Mouse (Mus musculus): ENCODE measurements around the gene Gemin6. TPM values are rescaled to one million over a fixed set of nuclear protein-coding genes. Genes with fewer than 3 reads are reported as not detected.
A peak's percentile ranks its signal among the peaks of the same experiment; 100 is the strongest.
"Not testable (repeated sequence)": the region's sequence is repeated elsewhere in the genome, so short reads cannot be mapped to it uniquely, and the experiment has no call there.

Gene Gemin6
- polyA plus RNA-seq, 1 experiment, result 15.3 TPM

GRCm38 (mm10) chr17:80183615-80184014 lies 40.6 kb upstream of the Gemin6 start:
- H3K4me1 ChIP-seq (ENCODE audit: control insufficient read depth, insufficient read depth, low read length), result no peaks in the 10 kb centered on the region
- no peaks in the 10 kb centered on the region for H3K36me3 ChIP-seq (ENCODE audit: control insufficient read depth, insufficient read depth, low read length)
- H3K27ac ChIP-seq (ENCODE audit: control insufficient read depth, insufficient read depth, low read depth, low read length), result no peak overlapping the region
- no peaks in the 10 kb centered on the region for H3K27me3 ChIP-seq (ENCODE audit: control insufficient read depth, insufficient read depth, low read length)
- no peak for TF ChIP-seq CTCF (IDR thresholded peaks at IDR 0.05; ENCODE audit: control insufficient read depth, insufficient read depth, insufficient replicate concordance, low read depth, low read length)
- no peak for TF ChIP-seq POLR2A (IDR thresholded peaks at IDR 0.05; ENCODE audit: control insufficient read depth, low read depth, low read length)
- no peak overlapping the region for H3K4me3 ChIP-seq (ENCODE audit: control insufficient read depth, low read depth, low read length)

GRCm38 (mm10) chr17:80193075-80193474 lies 31.2 kb upstream of the Gemin6 start:
- H3K4me3 ChIP-seq (ENCODE audit: control insufficient read depth, low read depth, low read length), result no peak overlapping the region
- no peaks in the 10 kb centered on the region for H3K36me3 ChIP-seq (ENCODE audit: control insufficient read depth, insufficient read depth, low read length)
- no peak overlapping the region for H3K27ac ChIP-seq (ENCODE audit: control insufficient read depth, insufficient read depth, low read depth, low read length)
- no peak for TF ChIP-seq POLR2A (IDR thresholded peaks at IDR 0.05; ENCODE audit: control insufficient read depth, low read depth, low read length)
- no peak for TF ChIP-seq CTCF (IDR thresholded peaks at IDR 0.05; ENCODE audit: control insufficient read depth, insufficient read depth, insufficient replicate concordance, low read depth, low read length)
- no peaks in the 10 kb centered on the region for H3K4me1 ChIP-seq (ENCODE audit: control insufficient read depth, insufficient read depth, low read length)
- no peaks in the 10 kb centered on the region for H3K27me3 ChIP-seq (ENCODE audit: control insufficient read depth, insufficient read depth, low read length)

GRCm38 (mm10) chr17:80199160-80199778 lies 25.0 kb upstream of the Gemin6 start:
- Histone ChIP-seq H3K4me1 (ENCODE audit: control insufficient read depth, insufficient read depth, low read length) (no peaks in the 10 kb centered on the region), H3K27me3 (ENCODE audit: control insufficient read depth, insufficient read depth, low read length) (no peaks in the 10 kb centered on the region), H3K36me3 (ENCODE audit: control insufficient read depth, insufficient read depth, low read length) (peaks cover 2% of the 10 kb centered on the region), H3K4me3 (ENCODE audit: control insufficient read depth, low read depth, low read length) (no peak overlapping the region), H3K27ac (ENCODE audit: control insufficient read depth, insufficient read depth, low read depth, low read length) (no peak overlapping the region)
- no peak for TF ChIP-seq CTCF (IDR thresholded peaks at IDR 0.05; ENCODE audit: control insufficient read depth, insufficient read depth, insufficient replicate concordance, low read depth, low read length)
- no peak for TF ChIP-seq POLR2A (IDR thresholded peaks at IDR 0.05; ENCODE audit: control insufficient read depth, low read depth, low read length)

- Histone ChIP-seq H3K36me3 (ENCODE audit: control insufficient read depth, insufficient read depth, low read length) (peaks cover 5% of the 10 kb centered on the region), H3K27ac (ENCODE audit: control insufficient read depth, insufficient read depth, low read depth, low read length) (no peak overlapping the region; the same call in 1 of the 2 replicates), H3K27me3 (ENCODE audit: control insufficient read depth, insufficient read depth, low read length) (no peaks in the 10 kb centered on the region), H3K4me3 (ENCODE audit: control insufficient read depth, low read depth, low read length) (peak overlapping the region; percentile 95), H3K4me1 (ENCODE audit: control insufficient read depth, insufficient read depth, low read length) (no peaks in the 10 kb centered on the region)
- TF ChIP-seq POLR2A (IDR thresholded peaks at IDR 0.05; ENCODE audit: control insufficient read depth, low read depth, low read length) (no peak), CTCF (IDR thresholded peaks at IDR 0.05; ENCODE audit: control insufficient read depth, insufficient read depth, insufficient replicate concordance, low read depth, low read length) (no peak)
These were observed 18.6 kb upstream of the Gemin6 start for GRCm38 (mm10) chr17:80205657-80206056.

- Histone ChIP-seq H3K36me3 (ENCODE audit: control insufficient read depth, insufficient read depth, low read length) (peaks cover 5% of the 10 kb centered on the region), H3K4me3 (ENCODE audit: control insufficient read depth, low read depth, low read length) (peak overlapping the region; percentile 95), H3K27ac (ENCODE audit: control insufficient read depth, insufficient read depth, low read depth, low read length) (peak overlapping the region; percentile 99), H3K27me3 (ENCODE audit: control insufficient read depth, insufficient read depth, low read length) (no peaks in the 10 kb centered on the region), H3K4me1 (ENCODE audit: control insufficient read depth, insufficient read depth, low read length) (no peaks in the 10 kb centered on the region)
- TF ChIP-seq CTCF (IDR thresholded peaks at IDR 0.05; ENCODE audit: control insufficient read depth, insufficient read depth, insufficient replicate concordance, low read depth, low read length) (no peak), POLR2A (IDR thresholded peaks at IDR 0.05; ENCODE audit: control insufficient read depth, low read depth, low read length) (no peak)
These were observed 18.0 kb upstream of the Gemin6 start for GRCm38 (mm10) chr17:80206301-80206670.

- Histone ChIP-seq H3K4me1 (ENCODE audit: control insufficient read depth, insufficient read depth, low read length) (no peaks in the 10 kb centered on the region), H3K4me3 (ENCODE audit: control insufficient read depth, low read depth, low read length) (peak within 1 kb of the TSS; percentile 95), H3K27ac (ENCODE audit: control insufficient read depth, insufficient read depth, low read depth, low read length) (peak within 1 kb of the TSS; percentile 99), H3K36me3 (ENCODE audit: control insufficient read depth, insufficient read depth, low read length) (peaks cover 5% of the 10 kb centered on the region), H3K27me3 (ENCODE audit: control insufficient read depth, insufficient read depth, low read length) (no peaks in the 10 kb centered on the region)
- no peak; the same call in 1 of the 2 replicates for TF ChIP-seq CTCF (IDR thresholded peaks at IDR 0.05; ENCODE audit: control insufficient read depth, insufficient read depth, insufficient replicate concordance, low read depth, low read length)
- peak; percentile 100 for TF ChIP-seq POLR2A (IDR thresholded peaks at IDR 0.05; ENCODE audit: control insufficient read depth, low read depth, low read length)
These were observed 17.3 kb upstream of the Gemin6 start, which contains the start of the genes Srsf7 and Ttc39d for GRCm38 (mm10) chr17:80206671-80207581. Gene Srsf7, minus strand, starts transcription at chr17:80207307. Gene Ttc39d, plus strand, starts transcription at chr17:80207460.

GRCm38 (mm10) chr17:80213998-80214397 lies 10.2 kb upstream of the Gemin6 start:
- not testable (repeated sequence) for H3K4me3 ChIP-seq (ENCODE audit: control insufficient read depth, low read depth, low read length); H3K27ac ChIP-seq (ENCODE audit: control insufficient read depth, insufficient read depth, low read depth, low read length); H3K4me1 ChIP-seq (ENCODE audit: control insufficient read depth, insufficient read depth, low read length); H3K36me3 ChIP-seq (ENCODE audit: control insufficient read depth, insufficient read depth, low read length); H3K27me3 ChIP-seq (ENCODE audit: control insufficient read depth, insufficient read depth, low read length)

Data from testis, adult 2 months (tissue).